Mouse (Mus musculus) myocyte (in vitro differentiated cells): ENCODE measurements at regions not wholly inside any gene's neighbourhood (a gene's known extent, or its start where the extent isn't known, plus 50 kb on each side); places are given as distances from the start of the nearest gene placed in this dataset.

Source experiments
- H3K27me3 ChIP-seq: one replicate; pipeline ENCODE4 v1.6.1; 2011; ENCODE audit not compliant: control insufficient read depth, insufficient read depth, insufficient read length
- H3K36me3 ChIP-seq: one replicate; pipeline ENCODE4 v1.6.1; 2011; ENCODE audit not compliant: control insufficient read depth, insufficient read depth
- H3K4me2 ChIP-seq: one replicate; pipeline ENCODE4 v1.6.1; 2011; ENCODE audit warnings: low read depth, control low read depth
- H3K4me3 ChIP-seq: one replicate; pipeline ENCODE4 v1.5.1; 2011; ENCODE audit warnings: mild to moderate bottlenecking, control low read depth, moderate library complexity
- H3K79me2 ChIP-seq: one replicate; pipeline ENCODE4 v1.6.1; 2011; ENCODE audit not compliant: control insufficient read depth, insufficient read depth
- H3ac ChIP-seq: one replicate; pipeline ENCODE4 v1.6.1; 2011; ENCODE audit not compliant: control insufficient read depth, insufficient read length
- CEBPB ChIP-seq: IDR thresholded peaks from 2 replicates; pipeline ENCODE4 v1.6.1; 2011; ENCODE audit warnings: mild to moderate bottlenecking, moderate library complexity; ENCODE audit not compliant: poor library complexity, insufficient read depth, severe bottlenecking
- E2F4 ChIP-seq: IDR thresholded peaks from one replicate; pipeline ENCODE4 v1.6.1; 2011; ENCODE audit warnings: mild to moderate bottlenecking, control low read depth, moderate library complexity; ENCODE audit not compliant: insufficient read depth
- MAX ChIP-seq: IDR thresholded peaks from one replicate; pipeline ENCODE4 v1.6.1; 2011; ENCODE audit warnings: low read depth, mild to moderate bottlenecking, control low read depth
- MYOD1 ChIP-seq, 3 experiments: IDR thresholded peaks; one replicate each; pipeline ENCODE4 v1.6.1; 2011; ENCODE audit warnings: control low read depth in 2 of 3, low read depth in 2 of 3, mild to moderate bottlenecking in 2 of 3, moderate library complexity in 1 of 3; ENCODE audit not compliant: insufficient read length in 2 of 3, control insufficient read depth in 1 of 3
- MYOG ChIP-seq, 3 experiments: IDR thresholded peaks; one replicate each; pipeline ENCODE4 v1.6.1; 2011; ENCODE audit warnings: control low read depth in 2 of 3, low read depth in 2 of 3, mild to moderate bottlenecking in 2 of 3; ENCODE audit not compliant: insufficient read length in 2 of 3, control insufficient read depth in 1 of 3, insufficient read depth in 1 of 3
- POLR2A ChIP-seq: IDR thresholded peaks from one replicate; pipeline ENCODE4 v1.6.1; 2011; ENCODE audit warnings: low read depth, mild to moderate bottlenecking, control low read depth, moderate library complexity; ENCODE audit not compliant: insufficient read length
- POLR2AphosphoS2 ChIP-seq: IDR thresholded peaks from one replicate; pipeline ENCODE4 v1.6.1; 2011; ENCODE audit warnings: low read depth, control low read depth; ENCODE audit not compliant: insufficient read length
- REST ChIP-seq: IDR thresholded peaks from one replicate; pipeline ENCODE4 v1.6.1; 2011; ENCODE audit warnings: mild to moderate bottlenecking, control low read depth, moderate library complexity; ENCODE audit not compliant: insufficient read depth, insufficient read length
- SRF ChIP-seq: IDR thresholded peaks from one replicate; pipeline ENCODE4 v1.6.1; 2011; ENCODE audit warnings: low read depth; ENCODE audit not compliant: control insufficient read depth, insufficient read length
- TCF12 ChIP-seq: IDR thresholded peaks from one replicate; pipeline ENCODE4 v1.6.1; 2011; ENCODE audit warnings: mild to moderate bottlenecking, control low read depth; ENCODE audit not compliant: poor library complexity, insufficient read depth, severe bottlenecking
- TCF3 ChIP-seq: IDR thresholded peaks from one replicate; pipeline ENCODE4 v1.6.1; 2011; ENCODE audit warnings: low read depth, control low read depth; ENCODE audit not compliant: insufficient read length
- USF1 ChIP-seq: IDR thresholded peaks from one replicate; pipeline ENCODE4 v1.6.1; 2011; ENCODE audit warnings: low read depth, mild to moderate bottlenecking, control low read depth, moderate library complexity

GRCm38 (mm10) chr16:39834241-39834640, 149.9 kb upstream of the Lsamp start:
- Histone ChIP-seq H3K4me2 (no peak overlapping the region), H3ac (no peak overlapping the region), H3K79me2 (no peaks in the 10 kb centered on the region), H3K27me3 (no peaks in the 10 kb centered on the region), H3K4me3 (no peak overlapping the region), H3K36me3 (no peaks in the 10 kb centered on the region)
- TF ChIP-seq POLR2A = no peak
- TF ChIP-seq CEBPB = no peak
- no peak for TF ChIP-seq USF1
- no peak for TF ChIP-seq TCF12
- TF ChIP-seq POLR2AphosphoS2 = no peak
- TF ChIP-seq TCF3 = no peak
- TF ChIP-seq MAX = no peak
- TF ChIP-seq REST = no peak
- TF ChIP-seq MYOG (IDR thresholded peaks at IDR 0.05; ENCODE audit: control insufficient read depth in 1 of 3, insufficient read depth in 1 of 3, insufficient read length in 2 of 3, low read depth in 2 of 3) = no peak
- TF ChIP-seq MYOD1 (IDR thresholded peaks at IDR 0.05; ENCODE audit: control insufficient read depth in 1 of 3, insufficient read length in 2 of 3, low read depth in 2 of 3) = no peak
- no peak for TF ChIP-seq SRF
- TF ChIP-seq E2F4 = no peak

- TF ChIP-seq MYOD1 (IDR thresholded peaks at IDR 0.05; ENCODE audit: control insufficient read depth in 1 of 3, insufficient read length in 2 of 3, low read depth in 2 of 3) (no peak), E2F4 (no peak), POLR2A (no peak), SRF (no peak), POLR2AphosphoS2 (no peak), TCF3 (no peak), MYOG (IDR thresholded peaks at IDR 0.05; ENCODE audit: control insufficient read depth in 1 of 3, insufficient read depth in 1 of 3, insufficient read length in 2 of 3, low read depth in 2 of 3) (no peak), REST (no peak), CEBPB (no peak), MAX (no peak), TCF12 (no peak), USF1 (no peak)
- no peak overlapping the region for H3ac ChIP-seq
- no peaks in the 10 kb centered on the region for H3K36me3 ChIP-seq
- no peaks in the 10 kb centered on the region for H3K27me3 ChIP-seq
- no peaks in the 10 kb centered on the region for H3K79me2 ChIP-seq
- no peak overlapping the region for H3K4me3 ChIP-seq
- no peak overlapping the region for H3K4me2 ChIP-seq
Measured at GRCm38 (mm10) chr16:39881525-39881924, 102.6 kb upstream of the Lsamp start.

DNA sequence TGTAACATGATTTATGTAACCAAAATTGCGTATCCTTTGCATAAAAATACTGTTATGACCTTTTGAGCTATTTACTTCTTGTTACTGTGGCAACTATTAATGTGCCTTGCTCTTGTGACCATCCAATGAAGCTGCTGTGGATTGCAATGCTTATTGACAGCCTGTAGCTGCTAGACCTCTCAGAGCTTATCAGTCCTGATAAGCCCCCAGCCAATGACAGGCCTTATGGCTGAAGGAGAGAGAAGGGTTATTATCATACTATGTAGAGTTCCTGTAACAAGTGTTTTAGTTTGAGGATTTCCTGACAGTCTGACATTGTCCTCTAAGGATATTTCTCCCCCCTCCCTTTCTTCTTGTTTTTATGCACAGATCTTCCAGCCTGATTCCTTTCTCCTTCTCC, 96.2 kb upstream of the Lsamp start:
- no peaks in the 10 kb centered on the region for H3K27me3 ChIP-seq
- no peak overlapping the region for H3ac ChIP-seq
- H3K4me2 ChIP-seq = no peak overlapping the region
- TF ChIP-seq MYOD1 (IDR thresholded peaks at IDR 0.05; ENCODE audit: control insufficient read depth in 1 of 3, insufficient read length in 2 of 3, low read depth in 2 of 3) (no peak), E2F4 (no peak), REST (no peak), CEBPB (no peak), MAX (no peak), TCF3 (no peak), USF1 (no peak), POLR2A (no peak), TCF12 (no peak), POLR2AphosphoS2 (no peak), SRF (no peak), MYOG (IDR thresholded peaks at IDR 0.05; ENCODE audit: control insufficient read depth in 1 of 3, insufficient read depth in 1 of 3, insufficient read length in 2 of 3, low read depth in 2 of 3) (no peak)
- no peaks in the 10 kb centered on the region for H3K79me2 ChIP-seq
- no peaks in the 10 kb centered on the region for H3K36me3 ChIP-seq
- no peak overlapping the region for H3K4me3 ChIP-seq
